Mouse (Mus musculus) hematopoietic stem cell, adult 5-6 weeks (primary cell): ENCODE data around the gene Reep3. TPM values are rescaled to one million over a fixed set of nuclear protein-coding genes. Genes with fewer than 3 reads are reported as not detected.

Experiments
- ATAC-seq, 2 experiments: fragments of 125-278 bp in 1 of 2; replicated peaks in 1 of 2; 2 replicates each; pipeline ENCODE4 v1.8.0; 2016 to 2017; ENCODE audit warnings: inconsistent platforms in 2 of 2, mild to moderate bottlenecking in 2 of 2, moderate number of reproducible peaks in 2 of 2, low read depth in 1 of 2, moderate TSS enrichment in 1 of 2; ENCODE audit not compliant: low FRiP score in 2 of 2, poor library complexity in 2 of 2, severe bottlenecking in 2 of 2, insufficient read depth in 1 of 2, low TSS enrichment in 1 of 2
- total RNA-seq: library from RNA; stranded (forward); fragments of 172-1452, 232-1000 nt; gene quantifications from 2 replicates; pipeline ENCODE4 v1.2.3, GENCODE M21; 2017

Reep3 gene
- total RNA-seq, 1 experiment from 2014 or later, result 19.4 TPM

- no peak for ATAC-seq
These were observed 122.9 kb downstream of the Reep3 start for GRCm38 (mm10) chr10:66973866-66974265.

- no peak for ATAC-seq
These were observed 123.5 kb downstream of the Reep3 start for GRCm38 (mm10) chr10:66973274-66973673.

- ATAC-seq, result no peak
These were observed 126.2 kb downstream of the Reep3 start for GRCm38 (mm10) chr10:66970336-66971115.

- no peak for ATAC-seq
These were observed 127.2 kb downstream of the Reep3 start for GRCm38 (mm10) chr10:66969581-66969980.

DNA sequence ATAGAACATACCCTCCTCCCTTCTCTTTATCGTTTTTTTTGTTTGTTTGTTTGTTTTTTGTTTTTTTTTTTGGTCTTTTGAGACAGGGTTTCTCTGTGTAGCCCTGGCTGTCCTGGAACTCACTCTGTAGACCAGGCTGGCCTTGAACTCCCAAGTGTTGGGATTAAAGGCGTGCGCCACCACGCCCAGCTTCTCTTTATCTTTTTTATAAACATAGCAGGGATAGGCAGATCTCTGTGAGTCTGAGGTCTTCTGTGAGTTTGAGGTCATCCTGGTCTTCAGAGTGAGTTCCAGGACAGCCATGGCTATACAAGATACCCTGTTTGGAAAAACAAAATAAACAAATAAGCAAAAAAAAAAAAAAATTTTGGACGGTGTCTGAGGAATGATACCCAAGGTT, 127.7 kb downstream of the Reep3 start:
- ATAC-seq, result no peak

GRCm38 (mm10) chr10:66968541-66968940, 128.2 kb downstream of the Reep3 start:
- ATAC-seq, result no peak

GRCm38 (mm10) chr10:66966391-66967109, 130.2 kb downstream of the Reep3 start:
- no peak for ATAC-seq

GRCm38 (mm10) chr10:66960136-66960535, 136.6 kb downstream of the Reep3 start:
- no peak for ATAC-seq

Other genes with a start within 250 kb of the Reep3 start
- 167 and 227 TPM in 2 replicates for gene Jmjd1c, start 820 bp downstream of the Reep3 start, total RNA-seq
- 20.3 and 21.3 TPM in 2 replicates for gene Nrbf2, start 188.4 kb upstream of the Reep3 start, total RNA-seq